Mouse (Mus musculus) forebrain, embryonic 12.5 days (tissue): ENCODE measurements at regions not wholly inside any gene's neighbourhood (a gene's known extent, or its start where the extent isn't known, plus 50 kb on each side); places are given as distances from the start of the nearest gene placed in this dataset.

Experiments
- ATAC-seq: fragments of 200-750 bp; cut with Nextera tagmentation; 2 replicates; pipeline ENCODE4 v1.8.0; 2017; ENCODE audit warnings: moderate TSS enrichment; ENCODE audit not compliant: low FRiP score
- H3K27ac ChIP-seq: fragments of 300-500 bp; sonication (generic); 2 replicates; pipeline ENCODE4 v1.5.1; 2016; ENCODE audit warnings: mild to moderate bottlenecking
- H3K27me3 ChIP-seq: fragments of 300-500 bp; sonication (generic); 2 replicates; pipeline ENCODE4 v1.6.1; 2016; ENCODE audit warnings: mild to moderate bottlenecking
- H3K36me3 ChIP-seq: fragments of 300-500 bp; sonication (generic); replicated peaks from 2 replicates; pipeline ENCODE4 v1.6.1; 2016; ENCODE audit warnings: mild to moderate bottlenecking
- H3K4me1 ChIP-seq: fragments of 300-500 bp; sonication (generic); 2 replicates; pipeline ENCODE4 v1.6.1; 2016
- H3K4me2 ChIP-seq: fragments of 300-500 bp; sonication (generic); 2 replicates; pipeline ENCODE4 v1.6.1; 2016; ENCODE audit warnings: mild to moderate bottlenecking, moderate library complexity
- H3K4me3 ChIP-seq: fragments of 300-500 bp; sonication (generic); replicated peaks from 2 replicates; pipeline ENCODE4 v1.5.1; 2016; ENCODE audit warnings: mild to moderate bottlenecking
- H3K9ac ChIP-seq: fragments of 300-500 bp; sonication (generic); 2 replicates; pipeline ENCODE4 v1.6.1; 2016; ENCODE audit warnings: mild to moderate bottlenecking
- H3K9me3 ChIP-seq: fragments of 300-500 bp; sonication (generic); 2 replicates; pipeline ENCODE4 v1.6.1; 2016
- WGBS: fragments of 180-500 bp; shearing (Covaris S2); methylation state at CpG from one replicate; pipeline ENCODE4 v1.1.7; 2016; 5-methylcytosine and 5-hydroxymethylcytosine counted together

- Histone ChIP-seq H3K36me3 (no peaks in the 10 kb centered on the region), H3K27ac (no peak overlapping the region), H3K9ac (no peak overlapping the region), H3K4me3 (no peak overlapping the region), H3K4me1 (no peaks in the 10 kb centered on the region), H3K9me3 (no peaks in the 10 kb centered on the region), H3K4me2 (no peak overlapping the region), H3K27me3 (no peaks in the 10 kb centered on the region)
- WGBS = 87% methylated on average over 5 of the region's 5 CpGs
- no peak for ATAC-seq
These were observed 297.8 kb upstream of the Pik3r1 start for GRCm38 (mm10) chr13:102065796-102066195.

- Histone ChIP-seq H3K4me3 (no peak overlapping the region), H3K4me2 (no peak overlapping the region), H3K9ac (no peak overlapping the region), H3K9me3 (no peaks in the 10 kb centered on the region), H3K27me3 (no peaks in the 10 kb centered on the region), H3K4me1 (no peaks in the 10 kb centered on the region), H3K27ac (no peak overlapping the region), H3K36me3 (no peaks in the 10 kb centered on the region)
- 72% methylated on average over 3 of the region's 3 CpGs for WGBS
- no peak for ATAC-seq
These were observed 302.7 kb upstream of the Pik3r1 start for GRCm38 (mm10) chr13:102070740-102071139.

GRCm38 (mm10) chr13:102072366-102072765 lies 304.3 kb upstream of the Pik3r1 start:
- H3K9ac ChIP-seq = no peak overlapping the region
- no peak overlapping the region for H3K27ac ChIP-seq
- WGBS = 89% methylated on average over 4 of the region's 4 CpGs
- no peaks in the 10 kb centered on the region for H3K4me1 ChIP-seq
- H3K4me3 ChIP-seq = no peak overlapping the region
- no peak for ATAC-seq
- no peaks in the 10 kb centered on the region for H3K36me3 ChIP-seq
- H3K27me3 ChIP-seq = no peaks in the 10 kb centered on the region
- H3K9me3 ChIP-seq = no peaks in the 10 kb centered on the region
- no peak overlapping the region for H3K4me2 ChIP-seq

- H3K9ac ChIP-seq = no peak overlapping the region
- ATAC-seq = no peak
These were observed 319.7 kb upstream of the Pik3r1 start for GRCm38 (mm10) chr13:102087766-102088165.

GRCm38 (mm10) chr13:102089551-102089950 lies 321.5 kb upstream of the Pik3r1 start:
- Histone ChIP-seq H3K9ac (no peak overlapping the region), H3K36me3 (no peaks in the 10 kb centered on the region), H3K4me2 (no peak overlapping the region), H3K27ac (no peak overlapping the region), H3K4me3 (no peak overlapping the region), H3K9me3 (no peaks in the 10 kb centered on the region), H3K27me3 (no peaks in the 10 kb centered on the region), H3K4me1 (no peaks in the 10 kb centered on the region)
- WGBS = 50% methylated on average over 5 of the region's 5 CpGs
- no peak for ATAC-seq

More at GRCm38 (mm10) chr13:102087766-102088165, 319.7 kb upstream of the Pik3r1 start:
- Histone ChIP-seq H3K27me3 (no peaks in the 10 kb centered on the region), H3K36me3 (no peaks in the 10 kb centered on the region), H3K9me3 (no peaks in the 10 kb centered on the region), H3K4me1 (no peaks in the 10 kb centered on the region), H3K27ac (no peak overlapping the region), H3K4me2 (no peak overlapping the region), H3K4me3 (no peak overlapping the region)
- WGBS = 78% methylated on average over 1 of the region's 1 CpGs

- WGBS = 88% methylated on average over 4 of the region's 4 CpGs
- Histone ChIP-seq H3K36me3 (no peaks in the 10 kb centered on the region), H3K4me1 (no peaks in the 10 kb centered on the region), H3K9ac (no peak overlapping the region), H3K27ac (no peak overlapping the region), H3K4me3 (no peak overlapping the region), H3K27me3 (no peaks in the 10 kb centered on the region), H3K4me2 (no peak overlapping the region), H3K9me3 (no peaks in the 10 kb centered on the region)
- ATAC-seq = no peak
These were observed 326.2 kb upstream of the Pik3r1 start for GRCm38 (mm10) chr13:102094193-102094592.

- no peak overlapping the region for H3K27ac ChIP-seq
- H3K27me3 ChIP-seq = no peaks in the 10 kb centered on the region
- no peaks in the 10 kb centered on the region for H3K4me1 ChIP-seq
- no peak for ATAC-seq
- H3K4me2 ChIP-seq = no peak overlapping the region
- H3K9ac ChIP-seq = no peak overlapping the region
- H3K36me3 ChIP-seq = no peaks in the 10 kb centered on the region
- no peak overlapping the region for H3K4me3 ChIP-seq
- no peaks in the 10 kb centered on the region for H3K9me3 ChIP-seq
- 94% methylated on average over 1 of the region's 1 CpGs for WGBS
These were observed 335.1 kb upstream of the Pik3r1 start for GRCm38 (mm10) chr13:102103161-102103560.

GRCm38 (mm10) chr13:102106188-102106587 lies 338.2 kb upstream of the Pik3r1 start:
- no peak overlapping the region for H3K4me2 ChIP-seq
- no peak overlapping the region for H3K27ac ChIP-seq
- H3K9ac ChIP-seq = no peak overlapping the region
- no peaks in the 10 kb centered on the region for H3K9me3 ChIP-seq
- ATAC-seq = no peak
- WGBS = 29% methylated on average over 1 of the region's 1 CpGs
- no peaks in the 10 kb centered on the region for H3K27me3 ChIP-seq
- no peak overlapping the region for H3K4me3 ChIP-seq
- no peaks in the 10 kb centered on the region for H3K4me1 ChIP-seq
- no peaks in the 10 kb centered on the region for H3K36me3 ChIP-seq

GRCm38 (mm10) chr13:102108204-102108603 lies 340.2 kb upstream of the Pik3r1 start:
- 83% methylated on average over 1 of the region's 1 CpGs for WGBS
- ATAC-seq = no peak
- H3K36me3 ChIP-seq = no peaks in the 10 kb centered on the region

GRCm38 (mm10) chr13:102108916-102109315 lies 340.9 kb upstream of the Pik3r1 start:
- Histone ChIP-seq H3K27me3 (no peaks in the 10 kb centered on the region), H3K4me2 (no peak overlapping the region), H3K27ac (no peak overlapping the region), H3K4me3 (no peak overlapping the region), H3K36me3 (no peaks in the 10 kb centered on the region), H3K9ac (no peak overlapping the region), H3K4me1 (no peaks in the 10 kb centered on the region), H3K9me3 (no peaks in the 10 kb centered on the region)
- WGBS = 55% methylated on average over 3 of the region's 3 CpGs
- ATAC-seq = no peak

More at GRCm38 (mm10) chr13:102108204-102108603, 340.2 kb upstream of the Pik3r1 start:
- no peak overlapping the region for H3K27ac ChIP-seq
- H3K4me3 ChIP-seq = no peak overlapping the region
- H3K9me3 ChIP-seq = no peaks in the 10 kb centered on the region
- H3K4me2 ChIP-seq = no peak overlapping the region
- H3K9ac ChIP-seq = no peak overlapping the region
- no peaks in the 10 kb centered on the region for H3K27me3 ChIP-seq
- no peaks in the 10 kb centered on the region for H3K4me1 ChIP-seq

GRCm38 (mm10) chr13:102113941-102114340 lies 345.9 kb upstream of the Pik3r1 start:
- Histone ChIP-seq H3K9me3 (no peaks in the 10 kb centered on the region), H3K4me3 (no peak overlapping the region), H3K4me2 (no peak overlapping the region), H3K27ac (no peak overlapping the region), H3K9ac (no peak overlapping the region), H3K4me1 (no peaks in the 10 kb centered on the region), H3K27me3 (no peaks in the 10 kb centered on the region), H3K36me3 (no peaks in the 10 kb centered on the region)
- no peak for ATAC-seq
- 90% methylated on average over 5 of the region's 5 CpGs for WGBS

- Histone ChIP-seq H3K4me3 (no peak overlapping the region), H3K9ac (no peak overlapping the region), H3K36me3 (no peaks in the 10 kb centered on the region), H3K27me3 (no peaks in the 10 kb centered on the region), H3K9me3 (no peaks in the 10 kb centered on the region), H3K4me2 (no peak overlapping the region), H3K27ac (no peak overlapping the region), H3K4me1 (no peaks in the 10 kb centered on the region)
- 93% methylated on average over 6 of the region's 6 CpGs for WGBS
- ATAC-seq = no peak
These were observed 354.3 kb upstream of the Pik3r1 start for GRCm38 (mm10) chr13:102122341-102122740.

GRCm38 (mm10) chr13:102127933-102128430 lies 360.0 kb upstream of the Pik3r1 start:
- H3K4me3 ChIP-seq = no peak overlapping the region
- H3K36me3 ChIP-seq = no peaks in the 10 kb centered on the region
- no peak for ATAC-seq
- no peak overlapping the region for H3K27ac ChIP-seq
- H3K9me3 ChIP-seq = no peaks in the 10 kb centered on the region
- 90% methylated on average over 4 of the region's 4 CpGs for WGBS
- no peaks in the 10 kb centered on the region for H3K4me1 ChIP-seq
- no peak overlapping the region for H3K4me2 ChIP-seq
- no peak overlapping the region for H3K9ac ChIP-seq
- no peaks in the 10 kb centered on the region for H3K27me3 ChIP-seq
